Mouse (Mus musculus): ENCODE data around the gene Larp1.
"Not testable (repeated sequence)": the region's sequence is repeated elsewhere in the genome, so short reads cannot be mapped to it uniquely, and the experiment has no call there.

The Larp1 gene

DNA sequence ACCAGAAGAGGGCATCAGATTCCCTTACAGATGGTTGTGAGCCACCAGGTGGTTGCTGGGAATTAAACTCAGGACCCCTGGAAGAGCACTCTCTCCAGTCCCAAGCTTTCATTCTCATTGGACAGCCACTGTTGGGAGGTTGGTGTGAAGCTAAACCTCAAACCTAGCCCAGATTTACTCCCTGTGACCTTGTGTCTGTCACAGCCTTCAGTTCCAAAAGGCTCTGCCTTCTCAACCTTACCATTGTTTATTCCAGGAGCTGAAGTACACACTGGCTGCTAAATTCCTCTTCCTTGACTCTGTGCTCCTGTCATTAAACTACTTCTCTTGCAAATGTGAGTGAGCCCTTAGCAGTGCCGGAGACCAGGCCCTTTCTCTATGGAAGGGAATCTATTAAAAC, 20.1 kb downstream of the Larp1 start:
- DNase-seq (ENCODE audit: low spot score): no peak

DNA sequence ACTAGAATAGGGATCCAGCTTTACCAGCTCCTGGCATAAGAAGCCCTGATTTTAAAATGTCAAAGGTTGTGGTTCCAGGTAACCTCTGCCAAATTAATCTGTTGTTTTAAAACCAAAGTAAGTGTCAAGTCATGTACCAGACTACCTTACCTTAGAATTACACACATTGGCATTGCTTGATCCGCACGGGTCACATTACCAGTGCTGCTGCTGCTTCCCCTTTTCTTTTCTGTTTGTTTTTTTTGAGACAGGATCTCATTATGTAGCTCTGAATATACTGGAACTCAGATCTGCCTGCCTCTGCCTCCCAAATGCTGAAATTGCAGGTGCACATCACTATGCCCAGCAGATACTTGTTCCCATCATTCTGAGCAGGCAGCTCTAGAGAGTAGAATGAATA, 21.0 kb downstream of the Larp1 start:
- no peak for DNase-seq (ENCODE audit: low spot score)

DNA sequence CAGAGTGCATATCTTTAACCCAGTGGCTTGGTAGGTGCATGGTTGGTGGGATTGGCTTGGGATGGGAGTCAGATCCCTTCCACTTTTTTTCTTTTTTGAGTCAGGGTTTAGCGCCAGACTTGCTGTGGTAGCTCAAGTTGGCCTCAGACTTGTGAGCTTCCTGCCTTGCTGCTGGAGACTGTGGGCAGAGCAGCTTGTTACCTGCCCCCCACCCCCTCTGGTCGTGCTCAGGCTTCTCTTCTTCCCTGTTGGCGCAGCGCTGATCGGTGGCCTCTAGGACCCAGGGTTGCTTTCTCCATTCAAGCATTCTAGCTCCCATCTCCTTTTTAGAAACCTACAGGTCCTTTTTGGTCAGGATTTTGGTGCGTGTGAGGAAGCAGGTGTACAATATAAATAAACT, 22.3 kb downstream of the Larp1 start:
- no peak for DNase-seq (ENCODE audit: low spot score)

DNA sequence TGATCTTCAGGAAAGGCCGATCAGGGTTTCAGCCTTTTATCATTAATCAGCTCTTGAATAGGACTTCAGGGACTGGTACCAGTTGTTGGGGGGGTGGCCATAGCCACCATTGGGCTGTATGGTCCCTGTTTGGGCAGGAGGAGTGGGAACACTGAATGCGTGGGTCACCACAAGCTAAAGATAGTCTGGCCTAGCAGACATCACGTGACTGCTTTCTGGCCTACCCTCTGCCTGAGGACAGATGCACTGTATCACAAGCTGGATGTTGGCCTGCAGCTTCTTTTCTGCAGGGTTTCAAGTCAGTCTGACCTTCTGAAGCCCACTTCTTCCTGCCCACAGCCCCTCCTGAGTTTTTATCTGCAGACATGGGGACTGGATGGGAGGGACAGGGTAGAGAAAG, 24.8 kb downstream of the Larp1 start:
- DNase-seq (ENCODE audit: low spot score): no peak

DNA sequence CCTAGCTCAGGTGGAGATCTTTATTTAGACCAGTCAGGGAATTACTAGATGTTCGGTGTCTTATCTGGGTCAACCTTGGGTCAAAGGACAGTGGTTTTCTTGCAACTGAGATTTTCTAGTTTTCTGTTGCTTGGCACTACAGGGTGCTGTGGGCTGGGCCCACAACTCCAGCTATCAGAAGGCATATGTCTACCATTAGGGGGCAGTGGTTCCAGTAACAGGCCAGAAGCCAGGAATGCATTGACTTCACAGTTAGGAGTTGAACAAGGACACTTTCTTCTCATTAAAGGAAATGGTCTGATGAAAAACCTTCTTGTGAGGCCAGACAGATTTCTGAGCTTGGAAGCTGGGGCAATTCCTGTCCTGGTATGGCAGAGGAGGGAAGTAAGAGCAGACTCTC, 30.2 kb downstream of the Larp1 start:
- no peak for DNase-seq (ENCODE audit: low spot score)

GRCm38 (mm10) chr11:58042861-58043431, 34.1 kb downstream of the Larp1 start:
- no peak for DNase-seq (ENCODE audit: low spot score)

DNA sequence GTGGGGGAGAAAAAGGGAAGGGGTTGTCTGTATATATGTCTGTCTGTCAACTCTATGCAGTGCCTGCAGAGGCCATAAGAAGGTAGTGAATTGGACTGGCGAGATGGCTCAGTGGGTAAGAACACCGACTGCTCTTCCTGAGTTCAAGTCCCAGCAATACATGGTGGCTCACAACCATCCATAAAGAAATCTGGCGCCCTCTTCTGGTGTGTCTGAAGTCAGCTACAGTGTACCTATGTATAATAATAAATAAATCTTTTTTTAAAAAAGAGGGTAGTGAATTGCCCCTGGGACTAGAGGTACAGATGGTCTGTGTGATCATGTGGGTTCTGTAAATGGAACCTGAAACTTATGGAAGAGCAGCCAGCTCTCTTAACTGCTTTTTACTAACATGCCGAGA, 37.6 kb downstream of the Larp1 start:
- no peak for DNase-seq (ENCODE audit: low spot score)

- DNase-seq (ENCODE audit: low spot score): no peak
These were observed 48.6 kb downstream of the Larp1 start for GRCm38 (mm10) chr11:58057455-58057854.

- not testable (repeated sequence) for DNase-seq (ENCODE audit: low spot score)
These were observed 50.9 kb downstream of the Larp1 start for GRCm38 (mm10) chr11:58059752-58060151.

- DNase-seq (ENCODE audit: low spot score): not testable (repeated sequence)
These were observed 52.4 kb downstream of the Larp1 start for GRCm38 (mm10) chr11:58061218-58061617.

DNA sequence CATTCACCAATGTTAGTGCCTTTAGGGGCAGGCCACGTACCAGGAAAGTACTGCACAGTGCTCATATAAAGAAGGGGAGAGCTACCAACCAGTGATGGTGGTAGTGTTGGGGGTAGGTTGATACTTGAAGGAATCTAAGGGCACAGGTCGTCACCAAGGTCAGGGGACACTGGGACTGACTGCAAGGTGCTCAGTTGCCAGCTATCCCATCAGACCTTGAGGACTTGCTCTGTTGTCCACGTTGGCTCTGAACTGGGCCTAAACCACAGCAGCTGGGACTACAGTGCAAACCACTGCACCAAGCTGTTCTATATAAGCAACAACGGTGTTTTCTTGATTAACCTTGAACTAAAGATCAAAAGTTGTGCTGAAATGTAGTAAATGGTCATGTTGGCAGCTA, 53.7 kb downstream of the Larp1 start:
- DNase-seq (ENCODE audit: low spot score): no peak

DNA sequence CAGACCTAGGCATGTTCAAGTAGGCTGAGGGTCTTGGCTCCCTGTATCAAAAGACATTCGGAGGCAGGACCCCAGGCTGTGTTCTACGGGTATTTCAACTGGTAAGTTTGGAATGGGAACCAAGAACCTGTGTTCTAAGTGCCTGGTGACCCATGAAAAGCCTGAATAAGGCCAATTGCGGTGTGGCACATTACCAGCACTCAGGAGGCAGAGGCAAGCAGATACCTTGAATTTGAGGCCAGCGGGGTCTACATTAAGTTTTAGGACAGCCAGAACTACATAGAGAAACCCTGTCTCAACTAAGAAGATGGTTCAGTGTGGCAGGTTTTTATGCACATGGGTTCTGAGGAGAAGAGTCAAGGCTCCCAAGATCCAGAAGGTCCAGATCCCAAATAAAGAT, 56.2 kb downstream of the Larp1 start:
- DNase-seq (ENCODE audit: low spot score): no peak

- DNase-seq (ENCODE audit: low spot score): no peak
These were observed 64.1 kb downstream of the Larp1 start for GRCm38 (mm10) chr11:58072978-58073377.

DNA sequence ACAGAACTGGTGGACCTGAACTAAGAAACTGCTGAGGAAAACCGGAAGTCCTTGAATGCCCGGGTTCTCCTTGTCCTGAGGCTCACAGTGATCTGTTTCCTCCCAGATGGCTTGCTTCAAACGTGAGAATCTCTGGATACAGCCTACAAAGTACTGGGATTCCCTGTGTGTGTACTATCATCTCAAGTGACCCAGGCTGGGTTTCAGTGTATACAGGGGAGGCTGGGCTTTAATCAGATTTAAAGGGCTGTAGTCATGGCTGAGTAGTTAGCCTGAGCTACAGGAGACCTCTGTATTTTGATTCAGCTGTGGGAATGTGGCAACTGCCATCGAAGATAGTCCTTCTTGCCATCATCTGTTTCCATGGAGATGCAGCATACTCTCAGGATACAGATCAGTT, 68.4 kb downstream of the Larp1 start:
- DNase-seq (ENCODE audit: low spot score): no peak

DNA sequence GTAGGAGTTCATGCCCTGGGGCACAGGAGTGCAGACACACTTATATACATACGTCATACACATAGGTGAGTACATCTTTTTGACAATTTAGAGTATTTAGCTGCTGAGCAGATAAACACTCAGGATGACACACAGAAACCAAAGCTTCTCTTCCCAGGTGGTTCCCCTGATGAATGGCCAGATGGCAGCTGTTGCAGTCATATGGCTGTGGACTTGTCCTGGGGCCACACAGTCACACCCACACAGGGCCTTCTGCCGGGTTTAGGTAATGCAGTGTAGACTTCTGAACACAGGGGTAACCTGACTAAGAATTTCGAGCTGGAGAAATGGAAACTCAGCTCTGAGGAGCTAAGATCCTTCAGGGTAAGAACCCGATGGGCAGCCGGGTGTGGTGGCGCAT, 72.9 kb downstream of the Larp1 start:
- DNase-seq (ENCODE audit: low spot score): no peak

DNA sequence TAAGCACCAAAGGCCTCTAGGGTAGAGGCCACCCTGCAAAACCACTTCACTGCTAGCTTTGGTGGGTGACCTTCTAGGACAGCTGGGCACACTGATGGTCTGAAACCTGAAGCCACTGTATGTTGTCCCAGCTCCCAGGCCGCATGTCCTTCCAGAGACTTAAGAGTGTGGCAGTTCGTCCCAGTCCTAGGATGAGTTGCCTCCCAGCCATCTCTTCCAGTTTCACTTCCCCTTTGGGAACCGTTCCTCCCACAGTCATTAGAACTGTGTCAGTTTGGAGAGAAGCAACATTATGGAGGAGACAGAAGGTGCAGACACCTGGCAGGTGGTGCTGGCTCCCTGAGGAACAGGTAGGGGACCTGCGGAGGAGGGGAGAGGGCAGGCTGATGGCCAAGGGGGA, 83.7 kb downstream of the Larp1 start:
- DNase-seq (ENCODE audit: low spot score): no peak

GRCm38 (mm10) chr11:58093021-58093528, 84.2 kb downstream of the Larp1 start, which contains the start of gene Gm12248:
Gm12248 (minus strand) TSS chr11:58093134.
- no peak for DNase-seq (ENCODE audit: low spot score)

GRCm38 (mm10) chr11:58094766-58095165, 85.9 kb downstream of the Larp1 start:
- DNase-seq (ENCODE audit: low spot score): no peak

DNA sequence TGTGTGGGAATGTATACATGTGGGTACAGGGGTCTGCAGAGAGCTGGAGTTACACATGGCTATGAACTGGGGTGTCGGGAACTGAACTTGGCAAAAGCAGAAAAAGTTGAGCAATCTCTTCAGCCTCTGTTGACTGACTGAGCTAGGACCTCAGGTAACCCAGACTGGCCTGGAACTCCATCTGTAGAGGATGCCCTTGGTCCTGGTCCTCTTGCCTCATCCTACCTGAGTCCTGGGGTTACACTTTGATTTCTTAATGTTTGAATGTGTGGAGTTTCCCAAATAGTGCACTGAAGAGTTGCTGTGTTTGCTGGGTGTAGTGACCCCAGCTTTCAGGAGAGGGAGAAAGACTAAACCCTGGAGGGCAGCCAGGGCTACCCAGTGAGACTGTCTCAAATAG, 86.7 kb downstream of the Larp1 start:
- DNase-seq (ENCODE audit: low spot score): no peak

DNA sequence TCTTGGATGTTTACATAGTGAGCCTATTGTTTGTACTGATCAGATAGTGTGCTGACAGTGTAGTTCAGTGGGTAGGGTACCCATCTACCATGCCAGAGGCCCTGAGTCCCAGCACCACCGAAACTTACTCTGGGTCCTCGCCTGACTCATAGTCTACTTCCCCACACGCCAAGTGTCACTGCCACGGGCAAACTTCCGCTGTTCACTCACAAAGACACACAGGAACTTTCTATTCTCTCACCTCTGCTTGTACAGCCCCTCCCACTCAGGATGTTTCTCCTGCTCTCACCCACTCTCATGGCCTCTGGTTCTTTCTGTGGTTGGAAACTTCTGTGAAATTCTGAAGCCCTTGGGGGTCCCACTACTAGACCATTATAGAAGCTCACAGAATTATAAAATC, 87.3 kb downstream of the Larp1 start:
- no peak for DNase-seq (ENCODE audit: low spot score)

DNA sequence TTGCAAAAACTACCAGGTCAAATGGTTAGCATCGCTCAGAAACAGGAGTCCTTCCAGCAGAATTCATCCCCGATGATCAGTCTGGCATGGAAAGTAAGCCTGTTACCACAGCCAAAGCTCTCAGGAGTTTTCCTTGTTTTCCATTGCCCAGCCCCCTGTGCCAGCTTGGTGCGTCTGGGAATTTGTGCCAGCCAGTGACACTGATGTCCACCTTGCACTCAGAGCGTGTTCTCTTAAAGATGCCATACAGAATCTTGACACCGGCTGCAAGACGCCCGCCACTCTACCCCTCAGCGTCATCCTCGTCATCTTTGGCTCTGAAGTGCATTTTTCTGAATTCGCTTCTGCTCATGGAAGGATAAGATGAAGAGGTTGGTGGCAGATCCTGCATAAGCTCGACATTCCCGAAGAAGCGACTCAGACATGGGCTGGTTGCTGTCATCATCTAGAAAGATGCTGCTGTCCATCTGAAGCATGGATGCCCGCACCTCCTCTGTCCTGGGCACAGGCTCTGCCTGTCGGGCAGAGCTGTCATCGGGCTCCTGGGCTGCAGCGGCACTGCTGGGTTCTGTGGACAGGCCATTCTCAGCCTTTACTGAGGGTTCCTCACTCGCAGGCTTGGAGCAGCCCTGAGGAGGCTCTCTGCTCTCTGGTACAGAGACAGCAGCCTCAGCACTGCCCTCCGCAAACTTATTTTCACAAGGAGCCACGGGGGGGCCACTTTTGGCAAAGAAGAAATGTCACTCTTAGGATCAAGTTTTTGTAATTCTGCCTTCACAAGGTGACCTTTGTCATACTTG, 88.2 kb downstream of the Larp1 start:
- no peak for DNase-seq (ENCODE audit: low spot score)

- no peak for DNase-seq (ENCODE audit: low spot score)
These were observed 88.9 kb downstream of the Larp1 start for GRCm38 (mm10) chr11:58097621-58098365.

DNA sequence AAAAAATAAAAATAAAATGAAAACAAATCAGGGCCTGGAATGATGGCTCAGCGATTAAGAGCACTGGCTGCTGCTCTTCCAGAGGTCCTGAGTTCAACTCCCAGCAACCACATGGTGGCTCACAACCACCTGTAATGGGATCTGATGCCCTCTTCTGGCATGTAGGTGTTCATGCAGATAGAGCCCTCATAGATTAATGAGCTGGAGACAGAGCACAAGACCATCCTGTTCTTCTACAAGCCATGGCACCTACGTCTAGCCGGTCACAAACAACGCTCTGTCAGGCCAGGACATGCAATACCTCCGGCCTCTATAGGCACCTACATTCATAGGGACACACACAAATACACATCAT, 89.5 kb downstream of the Larp1 start:
- DNase-seq (ENCODE audit: low spot score): not testable (repeated sequence)

Measured in testis, postnatal 14 days (tissue).